In the genomic region with DNA sequence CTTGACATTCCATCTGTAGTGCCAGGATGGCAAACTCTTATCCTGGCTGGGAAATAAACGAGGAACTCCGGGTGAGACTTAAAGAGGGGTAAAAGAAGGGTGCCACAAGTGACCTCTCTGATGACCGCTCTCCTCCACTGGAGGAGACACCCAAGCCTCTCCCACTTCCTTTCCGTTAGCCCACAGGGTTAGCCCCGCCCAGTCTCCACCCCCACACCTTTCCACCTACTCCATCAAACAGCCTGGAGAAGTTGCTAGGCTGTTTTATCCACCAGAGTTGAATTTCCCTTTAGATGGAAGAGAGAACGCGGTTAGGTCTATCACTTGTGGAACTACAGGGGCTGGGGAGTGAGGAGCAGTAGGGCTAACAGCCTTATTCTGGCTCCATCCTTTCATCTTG, we compare ENCODE assay signal across 10 mouse cellular contexts. TPM values are rescaled to one million over a fixed set of nuclear protein-coding genes. Genes with fewer than 3 reads are reported as not detected.
DNase-seq lines count a peak whose midpoint lies in the region; ATAC-seq and TF ChIP-seq lines count a peak whose summit lies in the region.
"Had no signal": no experiment of that assay in that cellular context is flagged by ENCODE, and none has a peak within 500 bp of the region (broad histone marks: within the 10 kb centered on the region; RNA-seq: fewer than 3 reads in every experiment).

No protein-coding gene starts in this region.

- 0 out of 2 replicates have a peak overlapping the region, but pooled peaks have one; percentile 48 for H3K27ac ChIP-seq in liver, embryonic 11.5 days (ENCODE audit: low read depth, low read length)
- no peak overlapping the region for H3K27ac ChIP-seq in hindbrain, postnatal 0 days
- H3K27ac ChIP-seq: kidney, postnatal 0 days had no signal

- 30% methylated on average over 7 of the region's 7 CpGs for WGBS in liver, embryonic 11.5 days
- 71% methylated on average over 7 of the region's 7 CpGs for WGBS in hindbrain, postnatal 0 days

- H3K4me3 ChIP-seq in liver, embryonic 11.5 days (ENCODE audit: low read depth, low read length), result peak overlapping the region; percentile 23
- H3K4me3 ChIP-seq in hindbrain, postnatal 0 days (ENCODE audit: low read length), result no peak overlapping the region

- peak; percentile 14 for ATAC-seq in CD4-positive, CD25-positive, alpha-beta regulatory T cell, adult 4 months
- ATAC-seq in liver, embryonic 11.5 days (replicated peaks; ENCODE audit: low FRiP score), result no peak
- no peak for ATAC-seq in hindbrain, postnatal 0 days
- ATAC-seq: forebrain, embryonic 14.5 days; midbrain, embryonic 16.5 days had no signal

- DNase-seq in ZHBTc4 (ENCODE audit: low read depth, low spot score), result peak; percentile 22
- DNase-seq in liver, embryonic 11.5 days (ENCODE audit: low spot score), result no peak
- peak; percentile 56 to 60 for DNase-seq in spleen, adult 18-20 months
- no peak for DNase-seq in hindbrain, postnatal 0 days (ENCODE audit: low spot score)
- DNase-seq in retina, embryonic 14.5 days (ENCODE audit: low spot score), result no peak
- no peak for DNase-seq in embryo, embryonic 10 days (ENCODE audit: low spot score)

- no peaks in the 10 kb centered on the region for H3K27me3 ChIP-seq in liver, embryonic 11.5 days (replicated peaks; ENCODE audit: control insufficient read depth, insufficient read depth, low read length)
- no peaks in the 10 kb centered on the region for H3K27me3 ChIP-seq in hindbrain, postnatal 0 days (ENCODE audit: insufficient read depth, low read length)

- peaks cover 26% of the 10 kb centered on the region for H3K4me1 ChIP-seq in liver, embryonic 11.5 days (replicated peaks; ENCODE audit: control insufficient read depth, insufficient read depth, low read length)
- H3K4me1 ChIP-seq in hindbrain, postnatal 0 days (ENCODE audit: insufficient read depth, low read length), result no peaks in the 10 kb centered on the region

- no peak for TF ChIP-seq CTCF in hindbrain, postnatal 0 days (IDR thresholded peaks at IDR 0.05; ENCODE audit: low read depth)

- H3K4me2 ChIP-seq in liver, embryonic 11.5 days, result peak overlapping the region; percentile 61
- H3K4me2 ChIP-seq in hindbrain, postnatal 0 days (ENCODE audit: low read depth, low read length), result no peak overlapping the region

- H3K9me3 ChIP-seq in liver, embryonic 11.5 days (ENCODE audit: control insufficient read depth, low read length), result no peaks in the 10 kb centered on the region
- no peaks in the 10 kb centered on the region for H3K9me3 ChIP-seq in hindbrain, postnatal 0 days (ENCODE audit: low read length)

- H3K36me3 ChIP-seq in liver, embryonic 11.5 days (ENCODE audit: control insufficient read depth, insufficient read depth, low read length), result no peaks in the 10 kb centered on the region
- H3K36me3 ChIP-seq in hindbrain, postnatal 0 days (ENCODE audit: insufficient read depth, low read length), result no peaks in the 10 kb centered on the region

- peak overlapping the region; percentile 43; the same call in 1 of the 2 replicates for H3K9ac ChIP-seq in liver, embryonic 11.5 days (ENCODE audit: low read depth, low read length)
- no peak overlapping the region for H3K9ac ChIP-seq in hindbrain, postnatal 0 days (replicated peaks; ENCODE audit: low read length)

RNA-seq across cellular contexts. Expression of gene Elf4, which starts 37.7 kb away (rescaled TPM):
- polyA plus RNA-seq in CD4-positive, CD25-positive, alpha-beta regulatory T cell, adult 4 months (2017; shearing (Covaris generic)), result 10 to 100 TPM; 24.7 to 25.4 TPM
- polyA plus RNA-seq in liver, embryonic 11.5 days (2014; fragmentation: Nextera tagmentation; extraction: Ambion mirVana), result 7.8 and 9.5 TPM in 2 replicates
- 0.78 and 1.5 TPM in 2 replicates for total RNA-seq in hindbrain, postnatal 0 days (2014; rRNA removed)
- 0.32 and 0.34 TPM in 2 replicates for polyA plus RNA-seq in hindbrain, postnatal 0 days (2015; fragmentation: Nextera tagmentation; extraction: Ambion mirVana)

Comparison
In these comparisons a context has a peak if more than half of its experiments do, and no peak if none do; other contexts are left out.
1. DNase-seq: peak in ZHBTc4 (single experiment) and spleen, adult 18-20 months (2 of 2); none in liver, embryonic 11.5 days (single experiment), hindbrain, postnatal 0 days (single experiment), retina, embryonic 14.5 days (single experiment) and embryo, embryonic 10 days (single experiment).